Mouse (Mus musculus): ENCODE measurements around the gene Nusap1. TPM values are rescaled to one million over a fixed set of nuclear protein-coding genes. Genes with fewer than 3 reads are reported as not detected.
A peak's percentile ranks its signal among the peaks of the same experiment; 100 is the strongest.
"Not testable (repeated sequence)": the region's sequence is repeated elsewhere in the genome, so short reads cannot be mapped to it uniquely, and the experiment has no call there.

The Nusap1 gene
- polyA plus RNA-seq, 1 experiment from 2014 or later = 41.9 TPM

DNA sequence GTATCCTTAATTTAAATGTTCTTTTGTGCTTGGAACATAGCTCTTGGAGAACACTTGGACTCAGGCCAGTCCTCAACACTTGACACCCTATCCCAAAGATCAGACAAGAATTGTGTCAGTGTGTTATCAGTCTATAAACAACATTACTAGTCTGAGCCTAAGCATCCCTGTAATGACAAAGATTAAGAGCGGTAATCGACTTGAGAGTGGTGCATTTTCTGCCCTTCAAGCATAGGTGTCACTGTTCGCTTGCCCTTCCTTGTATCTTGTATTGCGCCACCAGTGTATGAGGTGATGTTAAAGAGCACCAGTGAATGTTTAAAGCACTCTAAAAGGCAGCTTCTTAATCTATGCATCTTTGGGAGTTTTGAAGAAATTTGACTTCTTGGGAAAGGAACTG, 11.1 kb upstream of the Nusap1 start:
- Histone ChIP-seq H3K27me3 (replicated peaks; ENCODE audit: control insufficient read depth, insufficient read depth, low read length) (no peaks in the 10 kb centered on the region), H3K27ac (ENCODE audit: low read depth, low read length) (no peak overlapping the region), H3K4me3 (ENCODE audit: low read depth, low read length) (no peak overlapping the region), H3K4me1 (ENCODE audit: control insufficient read depth, insufficient read depth, low read length) (no peaks in the 10 kb centered on the region), H3K36me3 (ENCODE audit: control insufficient read depth, insufficient read depth, low read length) (peaks cover 61% of the 10 kb centered on the region), H3K4me2 (ENCODE audit: low read length) (no peak overlapping the region), H3K9ac (ENCODE audit: low read length) (no peak overlapping the region), H3K9me3 (replicated peaks; ENCODE audit: control insufficient read depth, low read length) (no peaks in the 10 kb centered on the region)
- WGBS = 92% methylated on average over 4 of the region's 4 CpGs
- ATAC-seq (no peak), DNase-seq (ENCODE audit: low spot score) (no peak)

DNA sequence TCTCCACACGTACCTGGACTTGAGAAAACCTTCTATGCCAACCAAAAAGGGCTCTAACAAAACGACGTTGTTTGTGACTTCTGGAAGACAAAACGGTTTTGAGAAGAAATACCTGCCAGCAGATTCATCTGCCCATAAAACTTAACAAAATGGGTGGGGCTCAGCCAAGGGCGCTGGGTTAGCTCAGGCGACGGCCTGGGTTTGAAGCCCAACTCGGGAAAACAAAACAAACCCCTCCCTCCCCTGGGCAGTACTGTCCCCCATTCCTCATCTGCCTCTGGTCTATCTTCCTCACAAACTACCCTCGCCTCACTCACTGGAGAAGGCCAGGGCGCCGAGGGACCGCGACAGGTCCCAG, 278 bp upstream of the Nusap1 start:
- peaks cover 15% of the 10 kb centered on the region for H3K4me1 ChIP-seq (ENCODE audit: control insufficient read depth, insufficient read depth, low read length)
- under 1% methylated on average over 13 of the region's 13 CpGs for WGBS
- peak overlapping the region; percentile 64 for H3K4me3 ChIP-seq (ENCODE audit: low read depth, low read length)
- no peaks in the 10 kb centered on the region for H3K36me3 ChIP-seq (ENCODE audit: control insufficient read depth, insufficient read depth, low read length)
- ATAC-seq (no peak), DNase-seq (ENCODE audit: low spot score) (no peak)
- H3K27me3 ChIP-seq (replicated peaks; ENCODE audit: control insufficient read depth, insufficient read depth, low read length) = no peaks in the 10 kb centered on the region
- peak overlapping the region; percentile 64 for H3K9ac ChIP-seq (ENCODE audit: low read length)
- H3K9me3 ChIP-seq (replicated peaks; ENCODE audit: control insufficient read depth, low read length) = no peaks in the 10 kb centered on the region
- peak overlapping the region; percentile 76 for H3K4me2 ChIP-seq (ENCODE audit: low read length)
- no peak overlapping the region for H3K27ac ChIP-seq (ENCODE audit: low read depth, low read length)

DNA sequence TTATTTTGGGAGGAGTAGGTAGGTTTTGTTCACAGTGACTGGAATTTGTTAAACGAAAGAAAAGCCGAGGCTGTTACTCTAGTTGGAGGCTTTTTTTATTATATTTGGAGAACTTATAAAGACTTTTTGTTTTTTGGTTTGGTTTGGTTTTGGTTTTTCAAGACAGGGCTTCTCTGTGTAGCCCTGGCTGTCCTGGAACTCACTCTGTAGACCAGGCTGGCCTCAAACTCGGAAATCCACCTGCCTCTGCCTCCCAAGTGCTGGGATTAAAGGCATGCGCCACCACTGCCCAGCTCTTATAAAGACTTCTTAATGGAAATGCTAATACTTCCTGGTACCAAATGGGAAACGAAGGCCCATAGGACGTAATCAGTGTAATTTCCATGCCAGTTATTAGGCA, 904 bp downstream of the Nusap1 start:
- Histone ChIP-seq H3K4me1 (ENCODE audit: control insufficient read depth, insufficient read depth, low read length) (peaks cover 15% of the 10 kb centered on the region), H3K9ac (ENCODE audit: low read length) (peak overlapping the region; percentile 59), H3K4me3 (ENCODE audit: low read depth, low read length) (peak overlapping the region; percentile 64), H3K4me2 (ENCODE audit: low read length) (peak overlapping the region; percentile 60)
- DNase-seq (ENCODE audit: low spot score); H3K27me3 ChIP-seq (replicated peaks; ENCODE audit: control insufficient read depth, insufficient read depth, low read length); H3K27ac ChIP-seq (ENCODE audit: low read depth, low read length); H3K9me3 ChIP-seq (replicated peaks; ENCODE audit: control insufficient read depth, low read length); ATAC-seq; H3K36me3 ChIP-seq (ENCODE audit: control insufficient read depth, insufficient read depth, low read length): not testable (repeated sequence)
- 6% methylated on average over 6 of the region's 6 CpGs for WGBS

DNA sequence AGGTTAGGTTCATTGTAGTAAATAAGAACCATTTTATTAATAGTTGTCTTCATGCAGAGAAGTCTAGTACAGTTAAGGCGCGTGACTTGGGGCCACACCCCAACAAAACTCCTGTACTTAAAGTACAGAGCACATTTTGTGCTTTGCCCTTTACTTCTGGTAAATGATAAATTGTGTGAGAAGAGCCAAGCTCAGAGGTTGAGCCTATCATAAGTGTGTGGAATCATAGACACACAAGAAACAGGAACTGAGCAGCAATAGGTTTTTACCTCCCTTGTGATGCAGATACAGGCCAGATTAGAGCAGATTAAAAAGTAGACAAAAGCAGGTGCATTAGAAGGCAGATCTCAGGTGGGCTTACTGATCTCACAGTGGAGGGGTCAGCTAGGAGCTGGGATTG, 3.2 kb downstream of the Nusap1 start:
- H3K4me1 ChIP-seq (ENCODE audit: control insufficient read depth, insufficient read depth, low read length) = peaks cover 15% of the 10 kb centered on the region
- H3K27me3 ChIP-seq (replicated peaks; ENCODE audit: control insufficient read depth, insufficient read depth, low read length) = no peaks in the 10 kb centered on the region
- H3K4me2 ChIP-seq (ENCODE audit: low read length) = peak overlapping the region; percentile 33
- no peak overlapping the region for H3K4me3 ChIP-seq (ENCODE audit: low read depth, low read length)
- DNase-seq (ENCODE audit: low spot score) (no peak), ATAC-seq (no peak)
- WGBS = 97% methylated on average over 2 of the region's 2 CpGs
- H3K27ac ChIP-seq (ENCODE audit: low read depth, low read length) = no peak overlapping the region
- 0 out of 2 replicates have a peak overlapping the region, but pooled peaks have one; percentile 32 for H3K9ac ChIP-seq (ENCODE audit: low read length)
- peaks cover 25% of the 10 kb centered on the region; the same call in 1 of the 2 replicates for H3K36me3 ChIP-seq (ENCODE audit: control insufficient read depth, insufficient read depth, low read length)
- no peaks in the 10 kb centered on the region for H3K9me3 ChIP-seq (replicated peaks; ENCODE audit: control insufficient read depth, low read length)

DNA sequence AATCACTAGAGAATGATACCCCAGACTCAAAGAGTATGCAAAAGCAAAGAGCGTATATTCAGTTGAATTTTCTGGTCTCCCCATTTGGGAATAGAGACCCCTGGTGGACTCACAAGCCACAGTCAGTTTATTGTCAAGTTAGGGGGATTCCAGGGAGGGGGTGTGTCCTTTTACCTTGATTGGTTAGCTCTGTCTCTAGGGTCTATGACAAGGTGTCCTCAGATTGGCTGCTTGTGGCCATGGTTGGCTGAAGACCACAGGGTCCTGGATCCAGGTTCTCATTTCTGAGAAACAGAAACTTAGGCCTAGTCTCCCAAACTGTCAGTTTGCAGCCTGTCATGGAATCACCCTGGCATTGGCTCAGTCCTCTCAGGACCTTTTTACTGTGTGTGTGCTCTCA, 18.7 kb downstream of the Nusap1 start:
- ATAC-seq = no peak
- no peak for DNase-seq (ENCODE audit: low spot score)
- H3K4me3 ChIP-seq (ENCODE audit: low read depth, low read length) = no peak overlapping the region
- no peaks in the 10 kb centered on the region for H3K9me3 ChIP-seq (replicated peaks; ENCODE audit: control insufficient read depth, low read length)
- no peak overlapping the region for H3K4me2 ChIP-seq (ENCODE audit: low read length)
- H3K4me1 ChIP-seq (ENCODE audit: control insufficient read depth, insufficient read depth, low read length) = no peaks in the 10 kb centered on the region
- 85% methylated on average over 1 of the region's 1 CpGs for WGBS
- H3K36me3 ChIP-seq (ENCODE audit: control insufficient read depth, insufficient read depth, low read length) = peaks cover 74% of the 10 kb centered on the region
- no peaks in the 10 kb centered on the region for H3K27me3 ChIP-seq (replicated peaks; ENCODE audit: control insufficient read depth, insufficient read depth, low read length)
- H3K27ac ChIP-seq (ENCODE audit: low read depth, low read length) = no peak overlapping the region
- H3K9ac ChIP-seq (ENCODE audit: low read length) = no peak overlapping the region

DNA sequence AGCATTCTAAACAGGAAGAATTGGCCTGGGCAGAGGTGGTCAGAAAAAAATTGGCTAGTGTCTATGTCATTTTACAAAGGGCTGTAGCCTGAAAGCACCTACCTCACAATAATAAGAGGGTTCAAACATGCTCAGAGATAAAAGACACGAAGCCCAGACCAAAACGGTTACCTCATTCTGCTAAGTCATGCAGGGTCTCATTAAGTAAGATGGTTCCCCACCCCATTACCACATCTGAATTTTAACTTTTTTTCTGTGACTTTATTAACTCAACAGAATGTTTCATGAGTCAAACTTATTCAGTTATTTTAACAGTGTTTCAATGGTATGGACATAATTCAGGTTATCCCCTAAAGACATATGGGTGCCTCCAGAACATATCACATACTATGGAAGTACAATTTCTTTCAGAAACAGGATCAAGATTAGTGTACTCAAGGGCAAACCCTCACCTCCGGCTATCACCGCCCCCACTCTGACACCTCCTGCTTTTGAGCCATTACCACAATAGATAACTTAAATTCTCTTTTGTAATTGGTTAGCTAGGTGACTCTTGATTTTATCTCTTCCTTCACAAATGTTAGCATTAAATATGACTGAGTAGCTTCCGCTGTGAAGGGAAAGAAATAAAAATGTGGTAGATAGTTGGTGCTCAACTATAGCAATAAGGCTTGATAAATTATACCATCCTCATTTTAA, 23.3 kb downstream of the Nusap1 start:
- ATAC-seq (no peak), DNase-seq (ENCODE audit: low spot score) (no peak)
- H3K9ac ChIP-seq (ENCODE audit: low read length) = no peak overlapping the region
- H3K9me3 ChIP-seq (replicated peaks; ENCODE audit: control insufficient read depth, low read length) = no peaks in the 10 kb centered on the region
- 91% methylated on average over 5 of the region's 5 CpGs for WGBS
- no peak overlapping the region for H3K4me3 ChIP-seq (ENCODE audit: low read depth, low read length)
- no peak overlapping the region for H3K4me2 ChIP-seq (ENCODE audit: low read length)
- no peak overlapping the region for H3K27ac ChIP-seq (ENCODE audit: low read depth, low read length)
- H3K4me1 ChIP-seq (ENCODE audit: control insufficient read depth, insufficient read depth, low read length) = no peaks in the 10 kb centered on the region
- peaks cover 78% of the 10 kb centered on the region for H3K36me3 ChIP-seq (ENCODE audit: control insufficient read depth, insufficient read depth, low read length)
- H3K27me3 ChIP-seq (replicated peaks; ENCODE audit: control insufficient read depth, insufficient read depth, low read length) = no peaks in the 10 kb centered on the region

DNA sequence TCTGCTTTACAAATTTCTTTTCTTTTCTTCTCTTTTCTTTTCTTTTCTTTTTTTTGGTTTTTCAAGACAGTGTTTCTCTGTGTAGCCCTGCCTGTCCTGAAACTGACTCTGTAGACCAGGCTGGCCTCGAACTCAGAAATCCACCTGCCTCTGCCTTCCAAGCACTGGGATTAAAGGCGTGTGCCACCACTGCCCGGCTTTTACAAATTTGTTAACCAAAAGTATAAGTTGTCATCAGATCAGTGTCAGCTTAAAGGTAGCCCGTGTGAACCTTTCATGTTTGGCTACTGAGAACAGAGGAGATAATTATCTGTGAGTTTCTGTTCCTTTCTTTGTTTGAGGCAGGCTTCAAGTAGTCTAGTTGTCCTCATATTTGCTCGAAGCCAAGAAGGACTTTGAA, 26.2 kb downstream of the Nusap1 start:
- H3K4me3 ChIP-seq (ENCODE audit: low read depth, low read length) = no peak overlapping the region
- 93% methylated on average over 5 of the region's 5 CpGs for WGBS
- H3K4me2 ChIP-seq (ENCODE audit: low read length) = no peak overlapping the region
- H3K27ac ChIP-seq (ENCODE audit: low read depth, low read length) = no peak overlapping the region
- no peak for DNase-seq (ENCODE audit: low spot score)
- H3K9ac ChIP-seq (ENCODE audit: low read length) = no peak overlapping the region
- no peaks in the 10 kb centered on the region for H3K27me3 ChIP-seq (replicated peaks; ENCODE audit: control insufficient read depth, insufficient read depth, low read length)
- no peaks in the 10 kb centered on the region for H3K9me3 ChIP-seq (replicated peaks; ENCODE audit: control insufficient read depth, low read length)
- H3K4me1 ChIP-seq (ENCODE audit: control insufficient read depth, insufficient read depth, low read length) = no peaks in the 10 kb centered on the region
- peaks cover 78% of the 10 kb centered on the region for H3K36me3 ChIP-seq (ENCODE audit: control insufficient read depth, insufficient read depth, low read length)
- ATAC-seq = no peak

DNA sequence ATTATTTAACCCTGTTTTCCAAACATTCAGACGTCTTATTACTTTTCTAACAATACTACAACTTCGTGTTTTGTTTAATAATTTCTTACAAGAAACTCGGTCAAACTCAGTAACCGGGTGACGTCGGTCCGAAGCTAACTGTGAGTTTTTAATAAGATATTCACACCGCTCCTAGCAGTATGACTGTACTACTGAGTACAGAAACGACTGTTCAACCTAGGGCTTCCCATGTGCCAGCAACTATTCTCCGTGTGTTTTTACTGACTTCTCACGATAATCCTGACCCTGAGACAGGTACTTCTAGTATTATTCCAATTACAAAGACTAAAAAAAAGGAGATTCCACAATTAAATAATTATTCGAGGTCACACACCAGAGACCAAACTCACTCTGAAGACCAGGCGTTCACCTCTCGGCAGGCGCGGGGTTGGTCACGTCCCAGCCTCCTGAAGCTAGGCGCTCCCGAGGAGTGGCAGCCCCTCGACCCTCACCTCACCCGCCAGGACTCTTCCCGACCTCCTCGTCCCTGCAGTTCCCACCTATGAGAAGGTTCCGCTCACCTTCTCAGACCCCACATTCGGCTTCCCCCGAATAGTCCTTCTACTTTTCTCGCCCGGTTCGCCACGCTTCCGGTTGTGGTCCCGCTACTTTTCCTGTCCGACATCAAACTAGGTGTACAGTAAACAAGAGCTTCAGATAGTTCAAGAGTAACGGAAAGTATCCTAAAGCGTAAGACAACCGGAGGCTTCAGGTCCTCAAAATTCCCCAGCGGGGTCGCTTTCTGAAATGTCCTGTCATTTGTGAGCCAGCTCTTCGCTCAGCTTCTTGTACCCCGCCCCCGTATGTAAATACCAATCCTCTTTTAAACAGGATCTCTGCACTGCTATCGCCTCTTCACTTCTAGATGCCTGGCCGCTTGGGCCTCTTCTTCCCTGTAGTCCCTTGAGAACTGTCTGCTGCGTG, 44.4 kb downstream of the Nusap1 start, which contains the start of gene Ndufaf1:
Gene Ndufaf1, minus strand, starts transcription at position 608 of the 963 bp plus-strand sequence.
- H3K27me3 ChIP-seq (replicated peaks; ENCODE audit: control insufficient read depth, insufficient read depth, low read length) = no peaks in the 10 kb centered on the region
- DNase-seq (ENCODE audit: low spot score) = peak; percentile 82
- H3K27ac ChIP-seq (ENCODE audit: low read depth, low read length) = no peak within 1 kb of the TSS
- H3K36me3 ChIP-seq (ENCODE audit: control insufficient read depth, insufficient read depth, low read length) = peaks cover 19% of the 10 kb centered on the region
- peak within 1 kb of the TSS; percentile 76 for H3K9ac ChIP-seq (ENCODE audit: low read length)
- H3K9me3 ChIP-seq (replicated peaks; ENCODE audit: control insufficient read depth, low read length) = no peaks in the 10 kb centered on the region
- peak within 1 kb of the TSS; percentile 71 for H3K4me3 ChIP-seq (ENCODE audit: low read depth, low read length)
- peaks cover 2% of the 10 kb centered on the region; the same call in 1 of the 2 replicates for H3K4me1 ChIP-seq (ENCODE audit: control insufficient read depth, insufficient read depth, low read length)
- peak within 1 kb of the TSS; percentile 75 for H3K4me2 ChIP-seq (ENCODE audit: low read length)
- ATAC-seq = peak; percentile 88
- WGBS = 1% methylated on average over 44 of the region's 44 CpGs

DNA sequence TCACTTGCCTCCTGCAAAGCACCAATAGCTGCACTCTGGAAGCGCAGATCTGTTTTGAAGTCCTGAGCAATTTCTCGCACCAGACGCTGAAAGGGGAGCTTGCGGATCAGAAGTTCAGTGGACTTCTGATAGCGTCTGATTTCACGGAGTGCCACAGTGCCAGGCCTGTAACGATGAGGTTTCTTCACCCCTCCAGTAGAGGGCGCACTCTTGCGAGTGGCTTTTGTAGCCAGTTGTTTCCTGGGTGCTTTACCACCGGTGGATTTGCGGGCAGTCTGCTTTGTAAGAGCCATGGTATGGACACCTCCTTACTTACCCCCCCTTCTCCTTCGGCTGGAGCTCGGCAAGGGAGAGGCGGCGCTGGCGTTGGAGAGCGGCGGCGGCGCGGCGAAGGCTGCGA, 47.6 kb downstream of the Nusap1 start:
- 74% methylated on average over 19 of the region's 23 CpGs for WGBS
- H3K27me3 ChIP-seq (replicated peaks; ENCODE audit: control insufficient read depth, insufficient read depth, low read length); H3K9ac ChIP-seq (ENCODE audit: low read length); H3K4me2 ChIP-seq (ENCODE audit: low read length); H3K36me3 ChIP-seq (ENCODE audit: control insufficient read depth, insufficient read depth, low read length); H3K27ac ChIP-seq (ENCODE audit: low read depth, low read length); DNase-seq (ENCODE audit: low spot score); H3K9me3 ChIP-seq (replicated peaks; ENCODE audit: control insufficient read depth, low read length); H3K4me1 ChIP-seq (ENCODE audit: control insufficient read depth, insufficient read depth, low read length); ATAC-seq; H3K4me3 ChIP-seq (ENCODE audit: low read depth, low read length): not testable (repeated sequence)

All from forebrain, embryonic 14.5 days (tissue).